15 mouse cellular contexts compared by ENCODE assay signal in the genomic region with DNA sequence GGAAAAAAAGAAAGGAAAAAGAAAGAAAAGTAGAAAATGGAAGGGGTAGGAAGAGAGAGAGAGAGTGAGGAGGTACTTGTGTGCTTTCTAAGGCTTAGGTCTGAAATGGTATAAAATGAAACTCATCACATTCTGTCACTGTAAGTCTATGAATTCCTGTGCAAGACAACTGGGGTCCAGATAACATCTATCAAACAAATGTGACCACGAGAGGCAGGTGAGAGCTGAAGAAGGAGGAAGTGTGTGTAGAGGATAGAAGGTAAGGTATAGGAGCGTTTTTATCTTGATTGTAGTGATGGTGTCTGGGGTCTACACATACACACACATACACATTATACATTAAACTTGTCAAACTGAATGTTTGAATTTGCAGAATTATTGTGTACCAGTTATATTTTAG.
"Had no signal": no experiment of that assay in that cellular context is flagged by ENCODE, and none has a peak within 500 bp of the region (broad histone marks: within the 10 kb centered on the region; RNA-seq: fewer than 3 reads in every experiment).

No protein-coding gene starts in this region.

- H3K36me3 ChIP-seq: midbrain, embryonic 12.5 days; neural tube, embryonic 12.5 days; stomach, embryonic 15.5 days had no signal

- H3K27me3 ChIP-seq: stomach, embryonic 15.5 days had no signal

- DNase-seq: lung, adult 18-20 months; lung, embryonic 14.5 days; lung, postnatal 10 days; lung, postnatal 36 days; midbrain, embryonic 14.5 days; right cerebral cortex, postnatal 25 days; right cerebral cortex, postnatal 4 days; thymus, postnatal 25 days had no signal

- H3K27ac ChIP-seq: liver, embryonic 14.5 days; macrophage; midbrain, embryonic 12.5 days; neural tube, embryonic 12.5 days; stomach, embryonic 15.5 days; stomach, postnatal 0 days had no signal

- H3K9ac ChIP-seq: liver, embryonic 14.5 days; lung, embryonic 14.5 days; midbrain, embryonic 12.5 days; neural tube, embryonic 12.5 days; stomach, embryonic 15.5 days had no signal

- H3K9me3 ChIP-seq: megakaryocyte, embryonic 14.5 days; midbrain, embryonic 12.5 days; neural tube, embryonic 12.5 days; stomach, embryonic 15.5 days had no signal

- H3K4me3 ChIP-seq: megakaryocyte, embryonic 14.5 days; midbrain, embryonic 12.5 days; neural tube, embryonic 12.5 days; stomach, embryonic 15.5 days had no signal

- H3K4me2 ChIP-seq: lung, embryonic 14.5 days; midbrain, embryonic 12.5 days; neural tube, embryonic 12.5 days; stomach, embryonic 15.5 days had no signal
